Mouse (Mus musculus) liver, adult 2 months (tissue): ENCODE results near the gene Peli2.

ENCODE experiments used
- CTCF ChIP-seq: fragments of 200-500 bp; IDR thresholded peaks from 2 replicates; pipeline ENCODE4 v1.5.1; 2011; ENCODE audit warnings: low read depth, low read length, control low read depth
- POLR2A ChIP-seq: fragments of 200-500 bp; IDR thresholded peaks from 2 replicates; pipeline ENCODE4 v1.6.1; 2011; ENCODE audit warnings: low read length, control low read depth; ENCODE audit not compliant: insufficient read depth; ENCODE audit errors: extremely low read depth

DNA sequence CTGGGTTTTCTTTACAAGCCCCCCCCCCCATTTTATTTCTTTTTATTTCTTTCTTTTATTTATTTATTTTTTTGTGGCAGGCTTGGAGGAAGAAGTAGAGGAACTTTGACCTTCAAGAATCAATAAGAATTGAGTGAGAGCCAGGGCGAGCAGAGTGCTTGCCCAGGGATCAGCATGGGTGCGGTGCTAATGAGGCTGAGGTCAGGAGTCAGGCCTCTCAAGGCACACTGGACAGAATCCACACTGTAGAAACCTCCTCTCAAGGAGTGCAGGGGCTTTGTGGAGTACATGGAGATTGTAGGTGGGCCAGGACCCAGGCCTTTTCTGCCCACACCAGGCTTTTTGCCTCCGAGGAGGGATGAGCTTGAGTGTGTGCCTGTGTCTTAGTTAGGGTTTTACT lies 38.8 kb downstream of the Peli2 start:
- TF ChIP-seq CTCF = no peak
- no peak for TF ChIP-seq POLR2A
